Mouse (Mus musculus): ENCODE measurements at regions not wholly inside any gene's neighbourhood (a gene's known extent, or its start where the extent isn't known, plus 50 kb on each side); places are given as distances from the start of the nearest gene placed in this dataset.

GRCm38 (mm10) chr10:17261825-17262205, 461.2 kb upstream of the Cited2 start:
- DNase-seq (ENCODE audit: low spot score in 2 of 2), result no peak

DNA sequence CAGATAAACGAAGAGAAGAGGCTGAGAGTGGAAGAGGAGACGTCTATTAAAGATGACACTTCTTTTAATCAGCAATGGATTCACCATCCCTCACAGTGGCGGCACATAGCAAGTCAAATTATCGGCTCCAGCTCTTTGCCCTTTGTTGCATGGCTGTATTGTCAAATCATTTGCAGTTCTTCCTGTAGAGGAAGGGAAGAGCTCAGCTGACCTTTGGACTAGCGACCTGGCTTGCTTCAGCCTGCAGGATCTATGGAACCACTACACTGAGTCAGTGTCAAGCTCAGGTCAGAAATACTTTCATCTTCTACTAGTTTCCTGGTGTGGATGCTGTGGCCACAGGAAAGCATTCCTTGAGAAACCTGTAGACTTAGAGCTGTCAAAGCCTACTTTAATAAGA, 450.4 kb upstream of the Cited2 start:
- no peak for DNase-seq (ENCODE audit: low spot score in 2 of 2)

DNA sequence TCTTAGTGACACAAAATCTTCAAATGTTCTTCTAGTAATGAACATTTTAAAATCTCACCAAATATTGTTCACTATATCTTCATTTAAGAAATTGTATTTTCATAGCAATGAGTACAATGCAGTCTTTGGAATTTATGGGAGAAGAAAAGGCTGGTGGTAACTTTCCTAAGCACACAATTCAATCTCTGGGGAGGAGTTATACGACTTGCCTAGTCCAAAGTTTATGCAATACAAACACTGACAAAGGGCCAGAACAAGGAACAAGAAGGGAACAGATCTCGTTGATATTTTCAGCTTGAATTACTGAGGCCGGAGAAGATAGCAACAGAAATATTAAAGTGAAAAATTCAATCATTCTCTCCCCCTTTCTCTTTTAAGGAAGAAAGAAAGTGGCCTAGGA, 449.2 kb upstream of the Cited2 start:
- no peak for DNase-seq (ENCODE audit: low spot score in 2 of 2)

DNA sequence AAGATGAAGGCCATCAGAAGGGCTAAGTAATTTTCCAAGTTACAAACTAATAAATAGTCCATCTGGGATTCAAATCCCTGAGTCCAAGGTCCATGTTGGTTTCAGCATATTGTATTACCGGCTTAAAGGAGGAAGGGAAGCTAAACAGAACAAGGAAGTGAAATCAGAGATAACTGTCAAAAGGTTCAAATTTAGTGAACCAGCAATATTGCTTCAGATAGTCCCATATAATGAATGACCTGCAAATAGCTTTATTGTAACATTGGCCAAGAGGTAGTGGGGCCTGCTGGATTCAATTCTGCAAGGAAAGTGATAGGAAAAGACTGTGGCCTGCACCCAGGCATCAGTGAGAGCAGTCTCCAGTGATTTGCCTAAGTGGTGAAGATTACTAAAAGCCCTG, 447.8 kb upstream of the Cited2 start:
- DNase-seq (ENCODE audit: low spot score in 2 of 2), result no peak

- DNase-seq (ENCODE audit: low spot score in 2 of 2), result no peak
Measured at GRCm38 (mm10) chr10:17277911-17278310, 445.1 kb upstream of the Cited2 start.

DNA sequence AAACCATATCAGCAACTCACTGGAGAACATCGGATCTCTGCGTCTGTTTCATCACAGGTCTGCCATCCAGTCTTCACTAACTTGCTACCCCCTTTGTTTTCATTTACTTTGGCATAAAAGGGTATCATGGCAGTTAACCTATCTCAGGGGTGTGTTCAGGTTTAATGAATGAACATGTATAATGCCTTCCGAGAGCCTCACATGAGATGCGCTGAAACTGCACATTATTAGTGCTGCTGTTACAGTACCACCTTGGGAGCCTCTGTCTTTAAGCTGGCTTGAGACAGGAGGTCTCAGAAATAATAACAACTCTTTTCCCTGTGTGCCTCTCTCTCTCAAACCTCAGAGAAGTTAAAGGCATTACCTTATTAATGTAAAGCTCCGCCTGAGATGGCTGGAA, 438.2 kb upstream of the Cited2 start:
- DNase-seq (ENCODE audit: low spot score in 2 of 2), result no peak

GRCm38 (mm10) chr10:17287141-17287540, 435.9 kb upstream of the Cited2 start:
- DNase-seq (ENCODE audit: low spot score in 2 of 2), result no peak

- DNase-seq (ENCODE audit: low spot score in 2 of 2), result no peak
Measured at GRCm38 (mm10) chr10:17288231-17288630, 434.8 kb upstream of the Cited2 start.

DNA sequence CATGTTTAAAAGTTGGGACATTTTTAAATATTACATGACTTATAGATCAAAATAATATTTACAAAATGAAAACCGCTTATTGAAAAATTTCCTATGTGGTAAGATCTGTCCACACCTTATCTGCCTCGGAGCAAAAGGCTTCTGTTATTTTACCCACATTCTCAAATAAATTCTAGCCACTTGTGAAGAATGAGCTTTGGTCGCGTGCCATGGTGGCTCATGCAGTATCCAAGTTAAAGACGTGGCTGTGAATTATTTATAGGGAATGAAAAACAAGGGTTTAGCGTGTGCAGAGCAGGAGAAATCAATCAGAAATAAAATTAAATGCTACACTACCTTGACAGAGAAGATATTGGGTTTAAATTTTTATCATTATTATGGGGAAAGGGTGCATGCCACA, 430.7 kb upstream of the Cited2 start:
- DNase-seq (ENCODE audit: low spot score in 2 of 2), result no peak

GRCm38 (mm10) chr10:17294440-17294839, 428.6 kb upstream of the Cited2 start:
- no peak for DNase-seq (ENCODE audit: low spot score in 2 of 2)

DNA sequence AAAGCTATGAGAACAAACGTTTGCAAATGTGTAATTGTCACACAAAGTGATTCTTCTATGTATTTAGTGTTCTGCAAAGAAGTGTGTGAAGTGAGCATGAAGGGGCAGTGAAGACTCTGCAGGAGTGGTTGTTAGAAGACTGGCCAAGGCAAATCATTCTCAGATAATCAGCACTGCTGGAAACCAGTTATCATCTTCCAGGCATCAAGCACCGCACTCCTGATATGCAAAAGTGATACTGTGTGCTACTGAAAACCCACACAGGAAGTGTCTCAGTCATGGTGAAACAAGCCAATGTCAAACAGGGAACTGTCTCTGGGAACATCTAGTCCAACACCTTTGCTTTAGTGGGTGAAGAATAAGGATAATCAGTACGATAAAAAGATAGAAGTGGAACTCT, 427.9 kb upstream of the Cited2 start:
- DNase-seq (ENCODE audit: low spot score in 2 of 2), result no peak

- DNase-seq (ENCODE audit: low spot score in 2 of 2), result no peak
Measured at GRCm38 (mm10) chr10:17299600-17299999, 423.4 kb upstream of the Cited2 start.

GRCm38 (mm10) chr10:17326724-17327123, 396.3 kb upstream of the Cited2 start:
- no peak for DNase-seq (ENCODE audit: low spot score in 2 of 2)

- DNase-seq (ENCODE audit: low spot score in 2 of 2), result no peak
Measured at GRCm38 (mm10) chr10:17330904-17331606, 392.0 kb upstream of the Cited2 start.

- DNase-seq (ENCODE audit: low spot score in 2 of 2), result no peak
Measured at GRCm38 (mm10) chr10:17331607-17332008, 391.4 kb upstream of the Cited2 start.

DNA sequence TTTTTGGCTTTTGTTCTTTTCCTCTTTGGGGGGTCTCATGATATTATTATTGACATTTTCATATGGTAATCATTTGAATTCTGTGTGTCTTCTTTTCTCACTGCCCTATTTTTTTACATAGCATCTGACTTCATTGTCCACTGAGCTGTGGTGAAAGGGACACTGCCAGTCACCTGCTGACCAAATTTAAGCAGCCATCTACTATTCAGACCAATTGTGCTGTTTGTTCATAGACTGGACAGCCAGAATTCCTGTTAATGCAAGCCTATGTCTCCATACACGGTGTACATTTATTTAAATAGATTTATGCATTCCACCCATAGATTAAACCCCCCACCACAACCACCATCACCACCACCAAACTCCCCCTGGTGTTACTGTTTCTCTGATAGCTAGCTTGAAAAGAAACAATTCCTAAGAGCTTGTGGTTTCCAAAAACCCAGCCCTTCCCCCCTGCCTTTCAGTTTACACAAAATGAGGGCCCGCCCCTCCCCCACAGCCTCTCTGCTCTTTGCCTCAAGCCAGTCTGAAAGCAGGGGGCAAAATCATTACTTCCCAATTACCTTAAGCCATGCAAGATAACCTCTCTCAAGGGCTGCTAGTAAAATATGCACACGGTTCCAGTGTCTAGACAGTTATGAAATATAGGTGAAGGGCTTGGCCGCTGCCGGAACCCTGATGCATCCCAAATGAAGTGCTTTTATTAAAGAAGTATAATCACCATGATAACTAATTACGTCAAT, 390.8 kb upstream of the Cited2 start:
- DNase-seq (ENCODE audit: low spot score in 2 of 2), result no peak

DNA sequence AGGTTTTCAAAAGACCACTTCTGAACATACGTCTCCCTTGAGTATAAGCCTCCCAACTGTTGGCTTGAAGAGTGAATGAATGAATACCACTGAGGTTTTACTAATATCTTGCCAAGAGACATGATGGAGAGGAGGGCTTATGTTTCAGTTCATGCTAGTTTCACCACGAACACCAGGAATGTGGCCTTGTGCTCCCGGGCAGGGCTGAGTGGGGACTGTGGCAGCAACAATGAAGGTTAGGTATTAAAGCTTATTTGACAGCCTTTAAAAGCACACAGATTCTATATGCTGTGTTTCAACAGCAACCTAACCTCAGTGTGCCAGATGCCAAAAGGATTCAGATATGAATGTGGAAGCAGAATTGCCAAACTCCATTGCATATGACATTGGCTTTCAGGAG, 390.0 kb upstream of the Cited2 start:
- DNase-seq (ENCODE audit: low spot score in 2 of 2), result no peak

DNA sequence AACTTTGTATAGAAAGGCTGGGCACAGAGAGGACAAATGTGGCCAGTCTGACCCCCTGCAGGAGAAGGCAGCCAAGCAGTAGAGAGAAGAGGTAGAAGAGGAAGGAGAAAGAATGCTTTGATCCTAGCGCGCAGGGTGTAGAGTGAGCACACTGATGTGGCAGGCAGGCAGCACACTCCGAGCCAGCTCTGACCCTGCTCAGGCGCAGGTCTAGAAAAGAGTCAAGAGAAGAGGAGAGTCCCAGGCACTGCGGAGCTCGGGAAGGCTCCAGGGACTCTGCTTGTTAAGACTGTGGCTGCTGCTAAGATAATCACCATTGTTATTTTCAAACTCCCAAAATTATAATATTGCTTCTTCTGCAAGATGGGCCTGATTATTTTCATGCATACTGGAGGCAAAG, 389.3 kb upstream of the Cited2 start:
- no peak for DNase-seq (ENCODE audit: low spot score in 2 of 2)

DNA sequence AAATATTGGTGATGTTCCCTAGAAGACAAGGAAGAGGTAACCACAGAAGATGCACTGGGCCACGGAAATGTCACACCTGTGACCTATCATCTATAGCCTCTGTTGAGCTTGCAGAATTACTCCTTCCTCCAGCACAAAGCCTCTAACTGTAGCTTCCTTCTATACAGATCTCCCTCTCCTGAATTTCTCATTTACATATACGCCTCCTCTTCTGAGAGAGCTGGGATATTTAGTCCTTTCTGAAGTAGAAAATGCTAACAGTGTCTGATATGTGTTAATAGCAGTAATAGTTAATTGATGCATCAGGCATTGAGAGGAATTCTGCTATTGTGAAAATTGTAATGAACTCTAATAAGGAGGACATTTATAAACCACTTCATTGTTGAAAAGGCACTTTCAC, 385.8 kb upstream of the Cited2 start:
- DNase-seq (ENCODE audit: low spot score in 2 of 2), result no peak

- no peak for DNase-seq (ENCODE audit: low spot score in 2 of 2)
Measured at GRCm38 (mm10) chr10:17343829-17344228, 379.2 kb upstream of the Cited2 start.

DNA sequence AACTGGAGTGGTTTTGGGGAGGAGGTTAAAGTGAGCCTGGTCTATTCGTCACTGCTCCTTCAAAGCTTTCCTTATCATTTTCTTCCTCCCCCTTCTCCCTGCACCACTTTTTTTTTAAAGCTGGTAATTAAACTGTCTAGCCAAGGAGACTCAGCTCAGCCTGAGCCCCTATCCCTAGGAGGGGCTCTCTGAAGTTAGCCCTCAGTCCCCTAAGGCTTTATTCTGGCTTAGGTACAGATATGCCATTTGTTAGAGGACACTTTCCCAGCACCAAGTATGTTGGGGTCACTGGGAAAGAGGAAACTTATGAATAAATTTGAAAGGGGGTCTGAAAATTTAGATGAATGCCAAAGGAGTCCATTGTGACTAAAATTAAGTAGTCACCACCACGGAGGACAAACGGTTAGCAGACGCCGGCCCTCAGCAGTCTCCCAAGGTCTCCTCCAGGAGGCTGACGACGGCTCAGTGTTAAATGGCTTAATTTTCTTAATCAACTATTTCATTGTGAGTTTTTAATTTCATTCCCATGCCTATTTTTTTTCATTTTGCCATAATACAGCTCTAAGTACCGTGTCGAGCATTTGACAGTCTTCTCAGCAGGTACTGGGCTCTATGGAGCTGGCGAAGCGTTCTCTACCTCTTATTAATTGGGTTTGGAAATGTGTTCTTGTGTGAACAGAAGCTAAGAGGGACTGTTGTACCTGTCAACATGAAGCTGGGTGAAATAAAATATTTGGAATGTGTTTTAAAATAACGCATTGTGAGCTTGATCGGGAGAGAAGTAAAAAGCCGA, 370.6 kb upstream of the Cited2 start:
- no peak for DNase-seq (ENCODE audit: low spot score in 2 of 2)

GRCm38 (mm10) chr10:17355476-17355875, 367.5 kb upstream of the Cited2 start:
- no peak for DNase-seq (ENCODE audit: low spot score in 2 of 2)

DNA sequence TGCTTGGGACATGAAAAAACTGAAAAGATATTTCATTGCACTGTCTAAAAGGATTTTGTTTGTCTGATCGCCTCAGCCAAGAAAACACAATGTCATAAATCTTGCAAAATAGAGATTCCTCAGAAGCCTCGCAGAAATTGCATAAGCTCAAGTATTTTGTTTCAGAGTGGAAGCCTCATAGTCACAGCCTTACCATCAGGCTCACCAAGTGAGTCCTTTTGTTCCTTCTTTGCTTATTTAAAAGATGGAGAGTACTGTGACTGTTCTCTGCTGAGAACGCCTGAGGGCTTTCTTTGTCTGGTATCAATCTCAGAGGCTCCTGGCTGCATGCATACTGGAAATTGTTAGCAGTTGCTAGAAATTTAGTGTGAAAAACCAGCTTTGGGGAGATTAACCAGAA, 367.0 kb upstream of the Cited2 start:
- no peak for DNase-seq (ENCODE audit: low spot score in 2 of 2)
